27 mouse cellular contexts compared by ENCODE assay signal in genomic region chr4:68864668-68865067, GRCm38 (mm10).
DNase-seq lines count a peak whose midpoint lies in the region; ATAC-seq and TF ChIP-seq lines count a peak whose summit lies in the region.
"Had no signal": no experiment of that assay in that cellular context is flagged by ENCODE, and none has a peak within 500 bp of the region (broad histone marks: within the 10 kb centered on the region; RNA-seq: fewer than 3 reads in every experiment).

No protein-coding gene starts in this region.

- WGBS in intestine, postnatal 0 days: 100% methylated on average over 2 of the region's 2 CpGs

- no peak overlapping the region for H3K4me3 ChIP-seq in layer of hippocampus, adult 2 months
- H3K4me3 ChIP-seq in intestine, postnatal 0 days (ENCODE audit: low read depth, low read length): no peak overlapping the region
- H3K4me3 ChIP-seq: embryonic facial prominence, embryonic 12.5 days; embryonic facial prominence, embryonic 15.5 days; gastrocnemius, adult 2 months; heart, embryonic 12.5 days; heart, embryonic 15.5 days; hindbrain, embryonic 10.5 days; hindbrain, embryonic 13.5 days; intestine, embryonic 15.5 days had no signal

- H3K36me3 ChIP-seq in intestine, postnatal 0 days (ENCODE audit: control insufficient read depth, insufficient read depth): no peaks in the 10 kb centered on the region
- H3K36me3 ChIP-seq: embryonic facial prominence, embryonic 12.5 days; embryonic facial prominence, embryonic 15.5 days; heart, embryonic 12.5 days; heart, embryonic 15.5 days; hindbrain, embryonic 10.5 days; hindbrain, embryonic 13.5 days; intestine, embryonic 15.5 days had no signal

- no peak for TF ChIP-seq CTCF in layer of hippocampus, adult 2 months (conservative IDR thresholded peaks at IDR 0.05)
- TF ChIP-seq CTCF in intestine, postnatal 0 days (IDR thresholded peaks at IDR 0.05; ENCODE audit: low read depth): no peak

- H3K9ac ChIP-seq in intestine, postnatal 0 days (ENCODE audit: low read depth, low read length): no peak overlapping the region
- H3K9ac ChIP-seq: embryonic facial prominence, embryonic 12.5 days; embryonic facial prominence, embryonic 15.5 days; heart, embryonic 12.5 days; heart, embryonic 15.5 days; hindbrain, embryonic 13.5 days; intestine, embryonic 15.5 days had no signal

- ATAC-seq in intestine, postnatal 0 days: no peak
- ATAC-seq: CD4-positive, CD25-positive, alpha-beta regulatory T cell, adult 4 months; forebrain, embryonic 14.5 days; hindbrain, embryonic 16.5 days; intestine, embryonic 15.5 days had no signal

- no peaks in the 10 kb centered on the region for H3K9me3 ChIP-seq in intestine, postnatal 0 days (ENCODE audit: control insufficient read depth)
- H3K9me3 ChIP-seq: embryonic facial prominence, embryonic 12.5 days; embryonic facial prominence, embryonic 15.5 days; heart, embryonic 12.5 days; heart, embryonic 15.5 days; hindbrain, embryonic 10.5 days; hindbrain, embryonic 13.5 days; intestine, embryonic 15.5 days had no signal

- no peak overlapping the region for H3K4me2 ChIP-seq in intestine, postnatal 0 days (replicated peaks; ENCODE audit: low read depth)
- H3K4me2 ChIP-seq: embryonic facial prominence, embryonic 12.5 days; embryonic facial prominence, embryonic 15.5 days; heart, embryonic 12.5 days; heart, embryonic 15.5 days; hindbrain, embryonic 13.5 days; intestine, embryonic 15.5 days had no signal

- H3K27me3 ChIP-seq in intestine, postnatal 0 days (replicated peaks; ENCODE audit: control insufficient read depth, insufficient read depth, low read length): no peaks in the 10 kb centered on the region
- H3K27me3 ChIP-seq: embryonic facial prominence, embryonic 12.5 days; embryonic facial prominence, embryonic 15.5 days; heart, embryonic 12.5 days; heart, embryonic 15.5 days; hindbrain, embryonic 13.5 days; intestine, embryonic 15.5 days had no signal

- no peaks in the 10 kb centered on the region for H3K4me1 ChIP-seq in intestine, postnatal 0 days (replicated peaks; ENCODE audit: control insufficient read depth, insufficient read depth, low read length)
- H3K4me1 ChIP-seq: embryonic facial prominence, embryonic 12.5 days; embryonic facial prominence, embryonic 15.5 days; heart, embryonic 12.5 days; heart, embryonic 15.5 days; hindbrain, embryonic 10.5 days; hindbrain, embryonic 13.5 days; intestine, embryonic 15.5 days had no signal

- DNase-seq in cerebellum, adult 18-20 months: peak; percentile 31 to 44
- no peak for DNase-seq in cerebellum, adult 11 months
- no peak for DNase-seq in layer of hippocampus, adult 2 months (ENCODE audit: low spot score in 2 of 2)
- no peak for DNase-seq in layer of hippocampus, postnatal 25 days (ENCODE audit: extremely low spot score in 1 of 2, low spot score in 1 of 2)
- DNase-seq in cerebellum, adult 9-10 months: peak; percentile 59
- peak; percentile 13 to 34 for DNase-seq in cerebellum, postnatal 36 days
- no peak for DNase-seq in adipocyte (ENCODE audit: low spot score)
- DNase-seq: adrenal gland, adult 8-10 months; adrenal gland, postnatal 25 days; gastrocnemius, adult 2 months; gastrocnemius, postnatal 14 days; heart, adult 18-20 months; heart, postnatal 10 days; heart, postnatal 36 days; kidney, adult 18-20 months; kidney, adult 9 months had no signal

- H3K27ac ChIP-seq in layer of hippocampus, adult 2 months: peak overlapping the region; percentile 59
- H3K27ac ChIP-seq in intestine, postnatal 0 days (ENCODE audit: low read depth, low read length): no peak overlapping the region
- H3K27ac ChIP-seq: embryonic facial prominence, embryonic 12.5 days; embryonic facial prominence, embryonic 15.5 days; gastrocnemius, adult 2 months; heart, embryonic 15.5 days; hindbrain, embryonic 10.5 days; hindbrain, embryonic 13.5 days; intestine, embryonic 15.5 days had no signal

Comparison
In these comparisons a context has a peak if more than half of its experiments do, and no peak if none do; other contexts are left out.
1. DNase-seq: peak in cerebellum, adult 18-20 months (2 of 2), cerebellum, adult 9-10 months (single experiment) and cerebellum, postnatal 36 days (2 of 2); none in cerebellum, adult 11 months (single experiment), layer of hippocampus, adult 2 months (0 of 2), layer of hippocampus, postnatal 25 days (0 of 2) and adipocyte (single experiment).